Mouse (Mus musculus) limb, embryonic 14.5 days (tissue): ENCODE results near the gene Susd3. TPM values are rescaled to one million over a fixed set of nuclear protein-coding genes. Genes with fewer than 3 reads are reported as not detected.

Experiments used
- ATAC-seq: fragments of 200-750 bp; cut with Nextera tagmentation; 2 replicates; pipeline ENCODE4 v1.8.0; 2017; ENCODE audit warnings: low read depth, moderate number of reproducible peaks, moderate TSS enrichment; ENCODE audit not compliant: low FRiP score
- DNase-seq: peaks from one replicate; pipeline ENCODE4 v3.0.0-alpha.2; 2015; ENCODE audit warnings: low spot score
- H3K27ac ChIP-seq: fragments of 300-500 bp; sonication (generic); replicated peaks from 2 replicates; pipeline ENCODE4 v1.5.1; 2014; ENCODE audit warnings: low read depth, mild to moderate bottlenecking, low read length, moderate library complexity, mixed read lengths
- H3K27me3 ChIP-seq: fragments of 300-500 bp; sonication (generic); 2 replicates; pipeline ENCODE4 v1.6.1; 2014; ENCODE audit warnings: low read length, mixed read lengths; ENCODE audit not compliant: control insufficient read depth, insufficient read depth
- H3K36me3 ChIP-seq: fragments of 300-500 bp; sonication (generic); 2 replicates; pipeline ENCODE4 v1.6.1; 2014; ENCODE audit warnings: mild to moderate bottlenecking, low read length, moderate library complexity, mixed read lengths; ENCODE audit not compliant: control insufficient read depth, insufficient read depth
- H3K4me1 ChIP-seq: fragments of 300-500 bp; sonication (generic); 2 replicates; pipeline ENCODE4 v1.6.1; 2014; ENCODE audit warnings: antibody characterized with exemption, low read length, mixed read lengths; ENCODE audit not compliant: control insufficient read depth, insufficient read depth
- H3K4me2 ChIP-seq: fragments of 300-500 bp; sonication (generic); replicated peaks from 2 replicates; pipeline ENCODE4 v1.6.1; 2014; ENCODE audit warnings: low read depth, mild to moderate bottlenecking, low read length, moderate library complexity; ENCODE audit not compliant: severe bottlenecking
- H3K4me3 ChIP-seq: fragments of 300-500 bp; sonication (generic); replicated peaks from 2 replicates; pipeline ENCODE4 v1.5.1; 2014; ENCODE audit warnings: low read length
- H3K9ac ChIP-seq: fragments of 300-500 bp; sonication (generic); 2 replicates; pipeline ENCODE4 v1.6.1; 2014; ENCODE audit warnings: mild to moderate bottlenecking, low read depth, low read length, moderate library complexity; ENCODE audit not compliant: severe bottlenecking
- H3K9me3 ChIP-seq: fragments of 300-500 bp; sonication (generic); 2 replicates; pipeline ENCODE4 v1.6.1; 2016; ENCODE audit warnings: low read length; ENCODE audit not compliant: control insufficient read depth
- POLR2A ChIP-seq: fragments of 200-500 bp; IDR thresholded peaks from 2 replicates; pipeline ENCODE4 v1.8.0; 2012; ENCODE audit warnings: inconsistent platforms, mild to moderate bottlenecking, moderate library complexity, borderline replicate concordance; ENCODE audit not compliant: insufficient read depth, insufficient read length; ENCODE audit errors: extremely low read depth
- WGBS: fragments of 180-500 bp; shearing (Covaris S2); extraction: QIAGEN DNeasy Blood & Tissue Kit; methylation state at CpG from one replicate; pipeline ENCODE4 v1.1.7; 2014; 5-methylcytosine and 5-hydroxymethylcytosine counted together
- polyA plus RNA-seq, 2 experiments: library from polyadenylated mRNA; depleted of rRNA in 1 of 2; stranded (reverse) in 1 of 2; unstranded in 1 of 2; fragments of >200 nt; fragmentation: Nextera tagmentation in 1 of 2; extraction: Ambion mirVana in 1 of 2; gene quantifications; 2 replicates each; pipeline versions ENCODE4 v1.2.1 to v1.2.3; 2012 to 2014

The Susd3 gene
- polyA plus RNA-seq, 2 experiments, result 2.2 to 2.6 TPM

GRCm38 (mm10) chr13:49286750-49287149 is 38.2 kb upstream of the Susd3 start:
- 75% methylated on average over 3 of the region's 3 CpGs for WGBS
- Histone ChIP-seq H3K9ac (no peak overlapping the region), H3K4me1 (no peaks in the 10 kb centered on the region), H3K27ac (no peak overlapping the region), H3K36me3 (no peaks in the 10 kb centered on the region), H3K4me3 (no peak overlapping the region), H3K4me2 (no peak overlapping the region), H3K9me3 (no peaks in the 10 kb centered on the region), H3K27me3 (no peaks in the 10 kb centered on the region)
- ATAC-seq, result no peak
- TF ChIP-seq POLR2A, result no peak
- DNase-seq, result no peak

- 73% methylated on average over 9 of the region's 9 CpGs for WGBS
- no peak overlapping the region for H3K4me2 ChIP-seq
- no peak for TF ChIP-seq POLR2A
- DNase-seq (no peak), ATAC-seq (no peak)
- no peaks in the 10 kb centered on the region for H3K36me3 ChIP-seq
- H3K9me3 ChIP-seq, result no peaks in the 10 kb centered on the region
- no peaks in the 10 kb centered on the region for H3K27me3 ChIP-seq
- no peak overlapping the region for H3K27ac ChIP-seq
- H3K9ac ChIP-seq, result no peak overlapping the region
- no peak overlapping the region for H3K4me3 ChIP-seq
- no peaks in the 10 kb centered on the region for H3K4me1 ChIP-seq
Observed at GRCm38 (mm10) chr13:49283686-49284085, 35.2 kb upstream of the Susd3 start.

DNA sequence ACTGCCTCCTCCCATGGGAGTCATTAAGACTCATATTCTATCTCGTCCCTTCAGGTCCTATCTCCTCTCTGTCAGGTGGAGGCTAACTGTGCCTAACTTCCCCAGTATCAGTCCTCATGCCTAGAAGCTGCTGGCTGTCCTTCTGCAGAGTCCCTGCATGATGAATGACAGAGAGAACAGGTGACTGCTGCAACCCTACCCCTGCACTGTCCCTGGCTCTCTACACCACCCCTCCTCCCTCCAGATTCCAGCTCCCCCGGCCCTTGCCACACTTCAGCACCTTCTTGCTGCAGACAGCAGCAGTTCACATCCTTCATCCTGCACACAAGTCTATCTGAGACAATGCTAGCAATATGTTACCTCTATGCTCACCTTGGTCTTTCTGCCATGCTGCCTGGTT is 33.7 kb upstream of the Susd3 start:
- Histone ChIP-seq H3K27me3 (no peaks in the 10 kb centered on the region), H3K9me3 (no peaks in the 10 kb centered on the region), H3K27ac (no peak overlapping the region), H3K36me3 (no peaks in the 10 kb centered on the region), H3K4me2 (no peak overlapping the region), H3K4me3 (no peak overlapping the region), H3K4me1 (no peaks in the 10 kb centered on the region), H3K9ac (no peak overlapping the region)
- TF ChIP-seq POLR2A, result no peak
- no peak for DNase-seq
- 46% methylated on average over 2 of the region's 2 CpGs for WGBS
- ATAC-seq, result no peak

GRCm38 (mm10) chr13:49271831-49272765 is 23.6 kb upstream of the Susd3 start:
- 65% methylated on average over 5 of the region's 5 CpGs for whole genome bisulfite sequencing
- ATAC-seq, result no peak
- Histone ChIP-seq H3K4me1 (no peaks in the 10 kb centered on the region; the same call in 1 of the 2 replicates), H3K36me3 (no peaks in the 10 kb centered on the region), H3K9me3 (no peaks in the 10 kb centered on the region), H3K27ac (no peak overlapping the region), H3K4me3 (no peak overlapping the region), H3K9ac (no peak overlapping the region), H3K4me2 (no peak overlapping the region), H3K27me3 (no peaks in the 10 kb centered on the region)
- no peak for DNase-seq
- TF ChIP-seq POLR2A, result no peak

DNA sequence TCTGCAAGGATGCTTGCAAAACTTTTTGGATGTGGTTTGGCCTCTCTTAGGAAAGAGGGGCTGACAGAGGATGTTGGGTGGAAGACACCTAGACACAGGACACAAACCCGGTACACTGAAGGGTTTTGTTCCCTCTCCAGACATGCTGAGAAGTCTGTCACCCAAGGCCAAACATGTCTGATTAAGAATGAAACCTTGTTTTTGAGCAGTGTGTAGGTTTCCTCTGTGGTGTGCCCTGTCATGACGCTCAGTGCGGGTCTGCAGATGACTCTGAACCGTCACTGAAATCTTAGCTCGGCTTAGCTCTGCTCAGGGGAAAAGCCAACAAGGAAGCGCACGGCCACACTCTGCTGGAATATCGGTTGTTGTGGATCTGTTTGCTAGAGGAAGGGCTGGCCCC is 22.0 kb upstream of the Susd3 start:
- Histone ChIP-seq H3K36me3 (no peaks in the 10 kb centered on the region), H3K27me3 (no peaks in the 10 kb centered on the region), H3K9ac (no peak overlapping the region), H3K4me2 (no peak overlapping the region), H3K9me3 (no peaks in the 10 kb centered on the region), H3K4me1 (no peaks in the 10 kb centered on the region; the same call in 1 of the 2 replicates), H3K27ac (no peak overlapping the region), H3K4me3 (no peak overlapping the region)
- ATAC-seq (no peak), DNase-seq (no peak)
- WGBS, result 83% methylated on average over 8 of the region's 8 CpGs
- no peak for TF ChIP-seq POLR2A
